Mouse (Mus musculus) lung, postnatal 4 days (tissue): ENCODE measurements around the gene Efna5.
A peak's percentile ranks its signal among the peaks of the same experiment; 100 is the strongest.

Experiments
- DNase-seq, 2 experiments: peaks; one replicate each; pipeline ENCODE4 v3.0.0; 2021

The Efna5 gene

DNA sequence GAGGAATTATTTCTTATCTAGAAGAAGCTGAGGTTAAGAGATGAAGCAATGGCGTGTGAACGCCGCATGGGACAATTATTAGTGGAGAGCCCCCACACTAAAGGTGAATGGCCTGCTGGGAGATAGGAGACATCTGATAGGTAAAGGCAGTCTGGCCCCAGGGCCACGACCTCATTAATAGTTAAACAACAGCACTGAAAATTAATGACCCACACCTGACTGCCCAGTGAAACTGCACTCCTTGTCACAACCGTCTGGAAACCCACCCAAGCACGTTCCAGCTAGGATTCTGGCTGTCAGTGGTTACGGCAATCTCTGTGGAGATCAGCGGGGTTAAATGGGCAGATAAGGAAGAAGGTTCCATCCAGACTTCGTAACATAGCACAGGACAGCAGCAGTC is 134.3 kb downstream of the Efna5 start:
- DNase-seq, result no peak

DNA sequence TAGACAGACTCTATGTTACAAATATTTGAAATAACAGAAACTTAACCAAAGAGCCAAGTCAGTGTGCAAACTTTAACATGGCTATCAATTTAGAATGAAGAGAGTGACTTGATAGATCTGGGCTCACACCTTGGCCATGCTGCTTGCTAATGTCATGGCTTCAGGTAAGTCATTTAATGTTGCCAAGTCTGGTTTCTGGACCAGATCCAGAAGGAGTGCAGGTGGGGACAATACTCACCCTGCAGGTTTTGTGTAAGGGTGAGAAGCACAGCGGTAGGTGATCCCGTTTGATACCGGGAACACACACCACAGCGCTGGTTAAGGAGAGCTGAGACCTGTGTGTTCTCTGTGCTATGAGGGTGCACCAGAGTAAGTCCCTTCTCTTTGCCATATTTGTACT is 135.8 kb downstream of the Efna5 start:
- DNase-seq, result no peak

DNA sequence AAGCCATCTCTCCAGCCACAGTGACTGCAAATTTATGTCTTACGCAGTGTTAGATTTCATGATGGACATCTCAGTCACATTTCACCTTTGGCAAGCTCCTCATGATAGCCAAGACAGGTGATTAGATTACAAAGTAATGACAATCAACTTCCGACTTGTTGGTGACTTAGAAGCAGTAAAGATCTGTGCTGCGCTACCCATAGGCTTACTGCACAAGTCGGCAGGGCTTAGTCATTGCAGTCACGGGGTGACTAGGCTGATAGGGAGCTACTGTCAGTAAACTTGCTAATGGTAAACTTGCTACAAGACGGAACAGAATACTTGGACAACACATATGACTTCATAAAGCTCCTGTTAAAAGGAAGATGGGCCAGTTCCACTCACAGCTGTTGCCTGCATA is 136.9 kb downstream of the Efna5 start:
- no peak for DNase-seq

DNA sequence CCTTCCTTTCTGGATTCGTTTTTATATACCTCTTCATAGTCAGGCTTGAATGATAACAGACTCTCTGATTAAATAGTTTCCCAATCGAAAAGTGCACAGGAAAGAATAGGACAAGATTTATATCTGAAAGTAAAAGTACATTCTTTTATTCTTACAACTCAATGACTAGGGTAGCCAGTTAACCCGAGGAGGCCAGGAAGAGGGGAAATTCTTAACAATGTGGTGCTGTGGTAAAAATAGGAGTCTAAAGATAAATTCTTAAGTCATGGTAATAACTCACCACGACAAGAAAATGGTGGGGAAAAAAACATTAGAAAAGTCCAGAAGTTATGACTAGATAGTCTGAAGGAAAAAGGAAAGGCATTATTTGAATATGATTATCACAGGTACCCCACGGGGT is 139.4 kb downstream of the Efna5 start:
- no peak for DNase-seq

DNA sequence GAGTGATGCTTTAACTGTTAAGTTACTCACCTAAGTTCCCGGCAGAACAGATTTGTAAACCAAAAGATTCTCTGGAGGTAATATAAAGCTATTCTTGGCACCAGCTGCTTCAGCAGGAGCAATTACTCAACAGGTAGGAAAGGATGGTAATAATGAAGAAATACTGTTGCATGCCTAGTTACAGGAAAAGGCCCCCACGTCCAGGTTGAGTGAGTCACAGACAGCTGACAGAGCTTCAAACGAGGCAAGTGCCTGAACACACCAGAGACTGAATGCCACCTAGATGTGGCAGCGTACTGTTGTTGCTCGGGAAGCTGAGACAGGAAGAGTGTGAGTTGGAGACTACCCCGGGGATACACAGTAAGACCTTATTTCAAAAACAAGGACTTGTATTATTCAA is 140.1 kb downstream of the Efna5 start:
- DNase-seq, result no peak

DNA sequence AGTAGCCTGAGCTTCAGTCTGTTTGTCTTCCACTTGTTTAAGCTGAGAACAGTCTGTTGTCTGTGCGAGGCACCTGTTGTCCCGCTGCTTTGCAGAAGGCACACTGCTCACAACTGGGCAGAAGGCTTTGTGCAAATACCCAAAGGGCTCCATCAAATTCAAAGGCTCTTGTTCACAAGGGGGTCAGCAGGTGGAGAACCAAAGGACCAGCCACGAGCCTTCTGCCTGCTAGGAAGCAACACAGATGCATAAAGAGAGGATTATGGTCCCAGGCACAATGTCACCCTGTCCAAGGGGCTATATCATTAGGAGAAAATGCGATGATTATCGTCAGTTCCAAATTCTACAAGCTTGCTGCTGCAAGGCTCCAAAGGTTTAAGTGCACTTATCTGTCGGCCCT is 141.1 kb downstream of the Efna5 start:
- no peak for DNase-seq

DNA sequence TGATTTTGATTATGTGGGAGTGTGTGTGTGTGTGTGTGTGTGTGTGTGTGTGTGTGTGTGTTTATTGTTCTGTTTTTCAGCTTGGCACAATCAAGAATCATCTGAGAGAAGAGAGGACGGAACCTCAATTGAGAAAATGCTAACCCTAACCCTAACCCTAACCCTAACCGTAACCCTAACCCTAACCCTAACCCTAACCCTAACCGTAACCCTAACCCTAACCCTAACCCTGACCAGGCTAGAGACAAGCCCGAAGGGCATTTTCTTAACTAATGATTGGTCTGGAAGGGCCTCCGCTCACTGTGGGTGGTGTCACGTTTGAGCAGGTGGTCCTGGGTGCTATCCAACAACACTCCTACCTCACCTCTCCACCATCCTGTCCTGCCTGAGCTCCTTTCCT is 143.7 kb downstream of the Efna5 start:
- DNase-seq, result no peak

DNA sequence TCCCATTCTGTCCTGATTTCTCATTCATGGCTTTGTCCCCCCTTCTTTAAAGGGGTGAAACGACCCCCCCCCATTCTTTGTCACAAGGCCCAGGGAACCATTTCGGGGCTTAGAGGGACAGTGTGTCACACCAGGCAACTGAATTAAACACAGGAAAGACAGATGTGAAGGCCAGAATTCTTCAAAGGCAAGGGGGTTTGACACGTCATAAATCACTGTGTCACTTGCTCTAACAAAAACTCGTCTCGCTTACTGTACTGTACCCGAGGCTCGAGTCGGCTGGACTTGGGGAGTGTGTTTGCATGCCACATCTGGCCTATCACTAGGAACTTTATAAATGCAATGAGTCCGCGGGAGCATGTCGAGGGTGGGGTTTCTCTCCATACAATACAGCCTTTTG is 145.2 kb downstream of the Efna5 start:
- DNase-seq, result peak in 1 of 2 experiments; percentile 16

DNA sequence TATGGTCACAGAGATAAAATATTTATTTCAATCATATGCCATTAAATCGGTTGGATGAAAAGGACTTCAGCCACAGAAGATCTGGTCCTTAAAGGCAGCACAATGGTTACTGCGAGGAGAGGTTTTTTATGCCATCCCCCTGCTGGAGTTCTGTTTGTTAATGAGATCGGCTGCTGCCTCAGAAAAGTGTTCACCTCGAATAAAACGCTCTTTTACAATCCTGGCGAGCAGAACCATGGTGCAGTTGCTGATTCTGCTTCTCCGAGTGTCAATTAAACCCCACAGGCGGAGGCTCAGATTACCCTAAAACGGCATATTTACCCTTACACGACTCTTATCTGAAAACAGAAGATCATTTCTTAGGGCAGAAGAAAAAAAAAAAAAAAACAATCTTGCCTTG is 146.2 kb downstream of the Efna5 start:
- no peak for DNase-seq

DNA sequence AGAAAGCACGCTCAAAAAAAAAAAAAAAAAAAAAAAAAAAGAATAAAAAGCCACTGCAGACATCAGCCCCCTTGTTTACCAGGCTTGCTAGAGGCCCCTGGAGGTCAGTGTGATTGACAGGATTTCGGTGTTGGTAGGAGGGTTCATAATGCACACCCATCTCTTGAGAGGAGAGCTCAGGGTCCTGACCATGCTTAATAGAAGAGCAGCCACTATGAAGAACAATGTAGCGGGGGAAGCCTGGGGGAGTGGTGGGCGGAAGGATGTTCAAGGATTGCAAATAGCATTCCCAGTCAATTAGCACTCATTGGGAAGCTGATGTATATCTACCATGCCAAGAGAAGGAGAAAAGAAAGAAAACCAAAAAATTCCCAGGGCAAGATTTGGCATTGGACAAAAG is 147.1 kb downstream of the Efna5 start:
- DNase-seq, result no peak

DNA sequence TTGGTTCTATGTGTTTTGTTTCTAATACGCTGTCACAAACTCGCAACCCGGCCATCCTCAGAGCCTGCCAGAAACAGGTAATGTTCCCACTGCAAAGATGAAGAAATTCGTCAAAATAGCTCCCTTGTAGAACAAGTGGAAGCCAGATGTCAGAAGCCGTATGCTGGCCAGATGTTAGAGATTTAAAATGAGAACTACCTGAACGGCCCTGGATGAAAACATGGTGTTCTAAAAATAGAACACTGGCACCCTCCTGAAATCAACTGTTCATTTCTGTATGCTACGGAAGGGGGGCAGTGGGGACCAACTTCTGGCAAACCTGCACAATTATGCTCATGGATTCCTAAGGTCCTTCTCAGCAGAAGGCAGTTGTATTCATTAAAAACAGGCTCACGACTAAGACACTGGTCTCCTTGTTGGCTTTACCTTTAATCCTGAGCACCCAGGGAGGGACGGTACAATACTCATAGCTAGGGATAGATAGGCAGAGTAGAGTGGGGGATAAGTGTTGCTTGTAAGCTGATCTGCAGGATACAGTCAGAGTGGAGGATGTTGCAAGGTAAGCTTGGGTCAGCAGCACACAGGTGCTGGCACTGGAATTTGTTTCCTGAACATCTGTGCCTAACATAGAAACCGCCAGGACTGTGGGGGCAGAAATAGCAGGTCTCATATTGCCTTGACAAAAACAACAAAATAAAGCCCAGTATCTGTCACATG is 151.2 kb downstream of the Efna5 start:
- no peak for DNase-seq

DNA sequence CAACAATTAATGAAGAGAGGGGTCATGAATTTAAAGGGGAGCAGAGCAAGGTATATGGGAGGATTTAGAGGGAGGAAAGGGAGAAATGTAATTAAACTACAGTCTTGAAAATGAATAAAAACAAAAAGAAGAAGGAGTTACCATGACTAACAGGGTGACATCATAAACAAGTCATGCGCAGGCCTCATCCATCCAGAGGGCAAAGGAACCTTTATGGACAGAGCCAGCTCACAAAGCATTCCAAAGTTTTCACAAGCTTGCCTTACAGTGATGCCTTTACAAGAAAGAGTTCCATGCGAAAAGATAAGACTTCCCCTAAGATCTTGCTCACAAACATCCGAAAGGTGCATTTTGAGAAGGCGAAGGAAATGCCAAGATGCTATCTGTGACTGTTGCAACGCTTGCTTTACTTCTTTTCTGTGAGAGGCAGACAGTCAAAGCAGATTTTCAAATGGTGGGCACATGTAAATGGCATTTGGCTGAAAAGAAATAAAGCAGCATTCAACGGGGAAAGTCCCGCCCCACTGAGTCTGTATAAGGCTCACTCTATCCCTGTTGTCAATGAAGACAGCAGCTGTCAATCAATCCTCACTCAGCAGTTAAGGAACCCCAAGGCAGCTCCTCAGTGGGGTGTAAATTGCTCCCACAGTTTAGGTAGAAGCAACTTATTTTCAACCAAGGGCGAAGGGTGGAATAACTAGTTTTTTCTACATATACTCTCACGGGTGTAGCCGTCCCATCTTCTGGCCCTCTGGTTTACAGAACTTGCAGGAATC is 152.8 kb downstream of the Efna5 start:
- no peak for DNase-seq

DNA sequence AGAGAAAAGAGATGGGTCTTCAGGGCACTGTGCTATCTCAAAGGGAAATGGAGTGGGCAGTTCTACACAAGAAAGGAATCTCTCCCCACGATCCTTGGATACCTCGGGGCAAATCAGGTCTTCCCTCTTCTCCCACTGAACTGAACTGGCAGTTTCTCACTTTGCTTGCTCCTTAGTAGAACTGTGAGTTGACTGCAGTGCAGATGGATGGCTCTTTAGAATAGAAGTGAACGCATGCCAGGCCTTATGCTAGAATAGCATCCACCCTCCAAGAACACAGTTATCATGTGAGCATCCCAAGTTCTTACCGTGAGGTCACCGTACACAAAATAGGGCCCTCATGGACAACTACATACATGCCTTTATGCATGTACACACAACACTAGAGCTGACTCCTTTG is 155.0 kb downstream of the Efna5 start:
- no peak for DNase-seq

DNA sequence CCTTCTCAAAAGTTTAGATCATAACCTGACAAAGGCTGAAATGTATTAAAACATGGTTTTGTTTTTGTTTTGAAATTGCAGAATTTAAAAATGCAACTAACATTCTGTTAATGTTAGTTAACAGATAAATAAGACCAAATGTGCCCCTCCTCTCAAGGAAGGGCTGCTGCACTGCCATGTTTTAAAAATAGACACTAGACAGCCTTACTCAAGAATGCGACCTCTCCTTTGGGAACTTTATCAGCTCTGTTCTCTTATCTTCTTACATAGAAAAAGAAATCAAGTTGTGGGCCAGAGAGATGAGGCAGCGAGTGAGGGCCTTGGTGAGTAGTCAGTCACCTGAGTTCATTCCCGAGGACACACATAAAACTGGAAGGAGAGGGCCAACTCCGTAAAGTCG is 158.2 kb downstream of the Efna5 start:
- no peak for DNase-seq

DNA sequence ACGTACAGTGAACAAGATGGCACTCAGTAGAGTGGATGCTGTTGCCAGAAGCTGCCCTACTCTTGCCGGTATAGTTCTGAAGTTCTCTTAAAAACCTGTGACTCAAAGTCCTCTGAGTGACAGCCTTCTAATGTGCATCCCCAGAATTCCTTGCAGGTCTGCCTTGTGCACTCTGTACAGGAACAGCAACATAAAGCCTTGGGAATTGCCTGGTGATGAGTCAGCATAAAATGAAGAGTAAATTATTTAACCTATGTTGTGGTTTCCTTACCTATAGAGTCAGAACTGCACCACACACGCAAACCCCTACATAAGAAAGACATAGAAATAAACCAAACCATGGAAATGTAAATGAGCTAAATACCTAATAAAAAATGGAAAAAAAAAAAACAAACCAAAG is 159.5 kb downstream of the Efna5 start:
- DNase-seq, result no peak

DNA sequence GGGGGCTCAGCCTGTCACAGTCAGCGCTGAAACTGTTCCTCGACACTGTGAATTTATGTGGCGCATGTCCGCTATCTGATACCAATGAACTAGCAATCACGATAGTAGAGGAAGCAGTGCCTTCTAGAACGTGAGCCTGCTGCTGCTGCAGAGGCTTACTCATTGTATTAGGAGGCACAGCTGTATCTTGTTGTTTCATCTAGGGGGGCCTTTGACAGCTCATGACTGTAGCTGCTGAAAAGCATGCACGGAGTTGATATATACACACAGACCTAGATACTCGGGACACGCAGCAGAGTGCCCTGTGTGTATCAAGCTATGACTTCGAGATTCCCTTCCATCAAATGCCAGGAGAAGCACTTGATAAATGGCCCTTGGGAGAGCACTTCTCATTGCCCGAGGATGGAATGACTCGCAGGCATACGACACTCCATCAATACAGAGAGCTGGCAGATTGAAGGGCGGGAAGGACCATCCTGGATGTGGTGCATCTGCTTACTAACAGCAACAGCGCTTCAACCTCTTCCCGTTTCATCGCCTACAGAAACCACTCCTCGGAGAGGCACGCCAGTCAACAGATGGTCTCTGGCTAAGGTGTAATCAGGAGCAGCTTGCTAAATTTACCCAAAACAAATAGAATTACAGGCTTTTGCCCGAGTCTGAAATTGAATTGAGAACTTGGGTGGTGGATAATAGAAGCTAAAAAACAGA is 160.2 kb downstream of the Efna5 start:
- no peak for DNase-seq

DNA sequence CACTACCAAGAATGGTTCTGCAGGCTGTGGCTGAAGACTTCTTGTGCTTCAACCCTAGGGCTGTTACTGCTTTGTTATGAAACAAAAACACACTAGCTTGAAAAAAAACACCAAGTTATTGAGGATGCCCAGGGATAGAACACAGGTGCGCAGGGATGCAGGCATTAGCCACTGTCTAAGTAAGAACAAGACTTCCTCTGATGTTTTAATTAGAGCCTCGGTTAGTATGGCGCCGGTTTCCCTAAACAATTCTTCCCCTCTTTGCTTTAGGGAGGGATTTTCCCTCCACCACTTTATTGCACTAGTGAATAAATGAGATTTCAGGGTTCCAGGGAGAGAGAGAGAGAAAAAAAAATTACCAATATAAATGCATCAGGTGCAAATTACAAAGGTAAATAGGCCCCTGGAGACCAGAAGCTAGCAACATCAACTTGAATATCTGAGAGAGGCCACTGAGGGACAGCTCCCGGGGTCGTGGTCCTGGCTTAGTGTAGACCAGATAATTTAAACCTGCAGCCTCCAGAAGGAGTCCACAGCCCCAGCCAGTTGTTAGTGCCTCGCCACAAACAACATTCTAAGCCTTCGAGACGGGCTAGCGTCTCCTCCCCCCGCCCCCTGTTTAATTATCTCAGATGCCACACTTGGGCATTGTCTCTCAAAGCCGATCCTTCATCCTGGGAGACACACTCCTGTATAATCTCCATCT is 163.5 kb downstream of the Efna5 start:
- no peak for DNase-seq

DNA sequence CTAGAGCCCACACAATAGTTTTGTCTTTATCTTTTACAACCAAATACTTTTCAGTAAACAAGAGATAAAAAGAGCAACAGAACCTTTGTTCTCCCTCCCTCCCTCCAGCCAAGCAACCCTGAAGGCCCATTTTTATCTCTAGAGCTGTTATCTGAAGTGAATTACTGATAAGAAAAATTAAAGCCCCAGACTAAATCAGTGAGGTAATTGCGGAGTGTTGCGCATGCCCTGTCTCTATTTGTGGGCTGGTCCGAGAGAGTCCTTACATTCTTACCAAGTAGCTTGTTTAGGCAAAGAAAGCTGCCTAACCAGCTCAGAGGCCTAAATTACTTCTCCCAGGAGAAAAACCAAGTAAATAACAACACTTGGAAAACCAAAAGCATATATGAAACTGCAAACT is 167.7 kb downstream of the Efna5 start:
- DNase-seq, result no peak

DNA sequence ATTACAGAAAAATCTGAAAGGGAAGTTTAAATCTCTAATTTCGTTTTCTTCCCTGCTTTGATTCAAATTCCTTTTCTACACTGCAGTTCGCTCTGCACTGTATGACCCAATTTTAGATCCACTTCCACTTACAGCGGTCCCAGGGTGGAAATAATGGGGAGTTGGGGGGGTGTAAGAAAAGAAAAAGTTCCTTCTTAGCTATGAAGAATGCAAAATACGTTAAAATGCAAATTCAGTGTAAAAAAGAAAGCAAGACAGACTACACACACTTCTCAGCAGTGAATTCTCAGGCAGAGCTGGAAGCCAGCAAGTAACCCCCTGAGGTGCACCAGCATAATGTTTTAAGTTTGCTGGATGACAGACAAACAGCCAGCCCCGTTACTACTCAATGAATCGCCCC is 174.7 kb downstream of the Efna5 start:
- no peak for DNase-seq

DNA sequence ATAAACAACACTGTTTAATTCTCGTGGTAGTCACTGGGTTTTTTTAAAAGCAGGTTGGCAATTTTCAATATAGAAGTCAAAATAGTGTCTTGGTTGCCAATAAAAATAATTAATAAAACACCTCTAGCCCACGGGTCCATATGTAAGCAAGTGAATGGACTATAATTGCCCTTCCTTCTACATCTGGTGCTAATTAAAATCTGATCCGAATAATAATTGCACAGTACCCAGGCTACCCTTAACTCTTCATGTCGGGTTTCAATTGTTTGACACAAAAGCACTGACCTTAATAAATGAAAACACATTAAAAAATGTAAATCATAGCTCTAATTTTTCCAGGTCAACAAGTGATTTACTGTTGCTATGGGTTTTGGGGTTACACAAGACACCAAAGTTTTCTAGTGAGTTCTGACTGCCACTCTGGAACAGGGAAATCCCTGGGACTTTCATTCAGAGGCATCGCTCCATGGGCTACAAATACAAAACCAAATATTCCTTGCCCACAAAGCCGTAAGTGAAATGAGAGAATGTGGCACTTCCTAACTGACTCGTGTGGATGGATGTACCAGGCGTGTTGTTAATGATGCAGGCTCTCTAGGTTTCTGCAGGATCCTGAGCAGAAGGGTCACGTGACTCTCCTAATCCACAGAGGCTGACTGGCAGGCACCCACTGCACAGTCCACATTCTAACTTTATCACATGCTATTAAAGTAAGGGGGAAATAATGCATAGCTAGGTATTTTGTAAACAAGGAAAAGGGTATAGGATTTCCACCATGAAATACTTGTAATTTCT is 178.9 kb downstream of the Efna5 start:
- no peak for DNase-seq

DNA sequence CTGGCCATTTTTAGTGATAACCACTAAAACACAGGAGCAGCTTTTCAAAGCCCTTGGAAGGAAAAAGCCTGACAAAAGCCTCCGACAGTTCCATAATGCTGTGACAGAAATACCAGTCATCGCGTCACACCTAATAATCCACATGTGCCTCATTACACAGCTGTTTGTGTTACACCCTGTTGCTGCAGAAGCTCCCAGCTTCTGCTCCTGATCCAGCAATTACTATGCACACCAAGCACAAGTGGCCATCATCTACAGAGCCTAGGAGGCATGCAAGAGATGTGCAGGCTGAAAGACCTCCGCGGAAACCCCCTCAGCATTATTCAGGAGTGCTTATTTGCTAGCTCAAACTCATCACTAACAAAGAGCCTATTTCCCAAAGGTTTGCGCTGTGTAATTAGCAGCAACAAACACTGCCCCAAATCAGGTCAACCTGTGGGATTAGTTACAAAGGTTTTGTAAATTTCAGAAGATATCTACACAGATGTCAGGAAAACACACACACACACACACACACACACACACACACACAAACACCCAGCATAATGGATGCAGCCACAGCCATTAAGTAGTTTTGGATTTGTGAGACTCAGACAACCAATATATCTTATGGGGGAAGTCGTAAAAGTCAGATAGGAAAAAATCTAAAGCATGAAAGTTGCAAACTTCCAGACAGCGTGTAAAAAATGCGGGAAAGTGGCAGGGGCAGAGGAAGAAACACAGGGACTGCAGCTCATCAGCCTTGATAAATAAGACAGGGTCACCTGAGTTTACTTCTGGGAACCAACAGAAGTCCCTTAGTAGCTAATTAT is 180.1 kb downstream of the Efna5 start:
- DNase-seq, result no peak

DNA sequence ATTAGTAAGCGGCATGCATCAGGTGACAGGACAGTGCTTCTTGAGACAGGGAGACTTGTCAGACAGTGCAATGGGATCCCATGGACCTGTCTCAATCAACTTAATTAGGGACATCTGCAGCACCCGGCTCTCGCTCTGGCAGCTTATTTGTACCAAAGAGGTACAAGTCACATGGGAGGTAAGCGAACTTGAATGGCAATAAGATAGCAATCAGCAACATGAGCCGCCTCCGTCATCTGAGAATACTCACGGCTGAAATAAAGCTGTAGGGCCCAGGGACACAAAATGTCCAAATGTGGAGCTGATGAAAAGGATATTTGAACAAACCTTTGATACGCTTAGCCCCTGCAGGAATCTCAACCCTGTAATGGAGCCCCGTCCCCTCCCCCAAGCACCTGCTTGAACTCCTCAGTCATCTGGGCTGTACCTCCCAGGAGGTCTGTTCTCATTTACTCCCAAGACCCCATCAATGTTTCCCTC is 186.1 kb downstream of the Efna5 start:
- no peak for DNase-seq
